Mouse (Mus musculus) forebrain, embryonic 14.5 days (tissue): Measurements from ENCODE around the gene Nnat. TPM values are rescaled to one million over a fixed set of nuclear protein-coding genes. Genes with fewer than 3 reads are reported as not detected.

Experiments
- ATAC-seq: fragments of 200-750 bp; cut with Nextera tagmentation; 2 replicates; pipeline ENCODE4 v1.8.0; 2017; ENCODE audit warnings: mild to moderate bottlenecking, moderate library complexity
- DNase-seq: peaks from one replicate; pipeline ENCODE4 v3.0.0-alpha.2; 2015; ENCODE audit warnings: low spot score
- H3K27ac ChIP-seq: fragments of 300-500 bp; sonication (generic); 2 replicates; pipeline ENCODE4 v1.5.1; 2014; ENCODE audit warnings: low read depth, mild to moderate bottlenecking, control low read depth, low read length, moderate library complexity
- H3K27me3 ChIP-seq: fragments of 300-500 bp; sonication (generic); replicated peaks from 2 replicates; pipeline ENCODE4 v1.6.1; 2014; ENCODE audit warnings: low read length, control low read depth, mixed read lengths; ENCODE audit not compliant: control insufficient read depth, insufficient read depth
- H3K36me3 ChIP-seq: fragments of 300-500 bp; sonication (generic); 2 replicates; pipeline ENCODE4 v1.6.1; 2014; ENCODE audit warnings: low read length, control low read depth; ENCODE audit not compliant: control insufficient read depth, insufficient read depth
- H3K4me1 ChIP-seq: fragments of 300-500 bp; sonication (generic); 2 replicates; pipeline ENCODE4 v1.6.1; 2014; ENCODE audit warnings: antibody characterized with exemption, low read length, control low read depth; ENCODE audit not compliant: control insufficient read depth, insufficient read depth
- H3K4me2 ChIP-seq: fragments of 300-500 bp; sonication (generic); 2 replicates; pipeline ENCODE4 v1.6.1; 2014; ENCODE audit warnings: mild to moderate bottlenecking, control low read depth, low read length
- H3K4me3 ChIP-seq: fragments of 300-500 bp; sonication (generic); 2 replicates; pipeline ENCODE4 v1.5.1; 2014; ENCODE audit warnings: low read depth, low read length, control low read depth
- H3K9ac ChIP-seq: fragments of 300-500 bp; sonication (generic); 2 replicates; pipeline ENCODE4 v1.6.1; 2014; ENCODE audit warnings: mild to moderate bottlenecking, low read length, control low read depth, moderate library complexity
- H3K9me3 ChIP-seq: fragments of 300-500 bp; sonication (generic); replicated peaks from 2 replicates; pipeline ENCODE4 v1.6.1; 2016; ENCODE audit warnings: low read length, control low read depth, mixed read lengths; ENCODE audit not compliant: control insufficient read depth
- WGBS: fragments of 180-500 bp; shearing (Covaris S2); extraction: QIAGEN DNeasy Blood & Tissue Kit; methylation state at CpG from one replicate; pipeline ENCODE4 v1.1.7; 2014; 5-methylcytosine and 5-hydroxymethylcytosine counted together
- polyA plus RNA-seq: library from polyadenylated mRNA; unstranded; fragments of >200 nt; fragmentation: Nextera tagmentation; extraction: Ambion mirVana; gene quantifications from 2 replicates; pipeline ENCODE4 v1.2.1, GENCODE M21; 2014

The Nnat gene
- polyA plus RNA-seq, 1 experiment from 2014 or later: 7,102 TPM

DNA sequence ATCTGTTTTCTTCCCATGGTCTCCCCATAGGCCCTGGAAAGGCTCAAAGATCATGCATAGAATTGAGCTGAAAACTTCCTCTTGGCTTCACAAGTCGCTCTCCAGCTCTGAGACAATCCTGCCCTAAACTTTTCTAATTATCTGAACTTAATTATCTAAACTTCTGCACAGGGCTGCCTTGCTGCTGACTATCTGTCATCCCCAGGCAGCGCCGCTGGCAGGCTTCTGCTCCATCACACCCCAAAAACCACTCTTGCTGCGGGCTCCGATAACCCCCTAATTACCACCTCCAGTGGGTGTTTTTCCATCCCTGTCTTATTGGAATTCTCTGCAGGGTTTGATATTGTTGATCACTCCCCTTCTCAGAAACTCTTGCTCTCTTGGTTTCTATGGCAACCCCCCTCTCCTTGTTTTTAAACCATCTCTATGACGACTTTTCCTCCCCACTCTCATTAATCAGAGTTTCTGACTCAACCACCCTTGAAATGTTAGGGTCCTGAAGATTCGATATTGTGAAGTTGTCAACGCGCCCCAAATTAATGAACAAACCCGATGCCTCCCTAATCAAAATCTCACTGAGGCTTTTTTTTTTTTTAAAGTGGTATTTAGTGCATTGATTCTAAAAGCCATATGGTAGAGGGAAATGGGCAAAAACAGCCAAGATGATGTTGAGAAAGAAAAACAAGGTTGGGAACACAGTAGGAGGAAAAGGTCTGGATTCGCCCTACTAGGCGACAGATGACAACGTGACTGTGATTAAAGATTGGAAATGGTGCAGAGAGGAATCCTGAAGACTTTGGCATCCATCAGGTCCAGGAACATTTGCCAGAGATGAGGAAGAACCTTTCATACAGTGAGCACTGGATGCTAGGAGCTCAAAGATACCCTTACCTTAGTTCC lies 29.6 kb upstream of the Nnat start:
- Histone ChIP-seq H3K27me3 (no peaks in the 10 kb centered on the region), H3K4me1 (peaks cover 35% of the 10 kb centered on the region), H3K9ac (no peak overlapping the region), H3K27ac (peak overlapping the region; percentile 71; the same call in 1 of the 2 replicates), H3K4me3 (no peak overlapping the region), H3K36me3 (no peaks in the 10 kb centered on the region), H3K9me3 (no peaks in the 10 kb centered on the region), H3K4me2 (no peak overlapping the region)
- 30% methylated on average over 13 of the region's 13 CpGs for WGBS
- 0 out of 2 replicates have a peak, but pooled peaks have one; percentile 24 for ATAC-seq
- DNase-seq: peak; percentile 77

DNA sequence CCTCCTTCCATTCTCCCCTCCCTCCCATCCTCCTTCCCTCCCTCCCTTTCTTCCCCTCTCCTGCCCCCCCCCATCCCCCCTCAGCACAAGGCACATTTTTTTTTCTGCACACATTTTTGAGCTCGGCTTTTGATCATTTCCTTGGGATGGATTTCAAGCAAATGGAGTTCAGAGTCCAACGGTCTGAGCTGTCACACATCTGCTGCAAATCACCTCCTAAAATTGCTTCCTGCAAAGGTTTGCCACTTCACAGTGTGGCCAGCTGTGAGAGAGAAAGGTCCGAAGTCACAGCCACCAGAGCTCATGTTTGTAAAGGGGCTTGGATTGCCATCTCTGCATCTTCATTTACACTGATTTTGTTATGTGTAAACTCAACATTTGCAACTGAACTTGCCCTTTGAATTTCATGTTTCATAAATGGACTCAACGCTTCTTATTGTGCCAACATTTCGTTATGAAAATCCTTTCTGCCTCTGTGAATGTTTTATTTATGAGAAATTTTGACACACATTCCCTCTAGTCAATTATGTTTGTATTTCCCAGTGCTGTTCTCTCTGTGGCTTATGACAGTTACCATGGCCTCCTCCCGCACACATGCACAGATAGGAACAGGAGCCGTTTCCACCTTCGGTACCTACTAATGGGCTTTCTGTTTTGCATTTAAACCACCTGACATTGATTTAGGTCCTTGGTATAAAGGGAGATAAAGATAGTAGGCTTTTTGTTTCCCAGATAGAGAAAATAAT lies 28.0 kb upstream of the Nnat start:
- peaks cover 36% of the 10 kb centered on the region for H3K4me1 ChIP-seq
- peak overlapping the region; percentile 61 for H3K27ac ChIP-seq
- H3K4me2 ChIP-seq: no peak overlapping the region
- H3K4me3 ChIP-seq: no peak overlapping the region
- H3K27me3 ChIP-seq: no peaks in the 10 kb centered on the region
- ATAC-seq (no peak), DNase-seq (peak; percentile 22)
- H3K9ac ChIP-seq: no peak overlapping the region
- no peaks in the 10 kb centered on the region for H3K9me3 ChIP-seq
- no peaks in the 10 kb centered on the region for H3K36me3 ChIP-seq
- 52% methylated on average over 8 of the region's 8 CpGs for WGBS

DNA sequence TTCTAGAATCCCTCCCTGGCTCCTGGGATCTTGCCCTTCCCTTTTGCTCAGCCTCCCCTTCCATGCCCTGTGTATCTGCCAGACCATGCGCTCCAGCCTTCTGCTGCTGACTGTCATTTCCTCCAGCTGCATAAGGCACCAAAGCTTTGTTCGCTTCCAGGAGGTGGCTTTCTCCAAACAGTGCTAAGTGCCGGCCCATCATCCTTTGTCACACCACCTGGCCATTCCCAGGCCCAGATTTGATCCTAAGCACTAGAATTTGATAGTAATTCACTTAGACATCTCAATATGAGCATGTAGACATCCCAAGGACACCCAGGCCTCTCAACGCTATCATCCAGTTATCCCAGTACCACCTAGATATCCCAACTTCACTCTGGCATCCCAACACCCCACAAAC lies 25.7 kb upstream of the Nnat start:
- H3K4me1 ChIP-seq: peaks cover 42% of the 10 kb centered on the region
- no peak overlapping the region for H3K4me3 ChIP-seq
- H3K27me3 ChIP-seq: no peaks in the 10 kb centered on the region
- H3K4me2 ChIP-seq: no peak overlapping the region
- WGBS: 69% methylated on average over 4 of the region's 4 CpGs
- H3K36me3 ChIP-seq: no peaks in the 10 kb centered on the region
- no peak overlapping the region for H3K27ac ChIP-seq
- DNase-seq (no peak), ATAC-seq (no peak)
- no peak overlapping the region for H3K9ac ChIP-seq
- no peaks in the 10 kb centered on the region for H3K9me3 ChIP-seq

DNA sequence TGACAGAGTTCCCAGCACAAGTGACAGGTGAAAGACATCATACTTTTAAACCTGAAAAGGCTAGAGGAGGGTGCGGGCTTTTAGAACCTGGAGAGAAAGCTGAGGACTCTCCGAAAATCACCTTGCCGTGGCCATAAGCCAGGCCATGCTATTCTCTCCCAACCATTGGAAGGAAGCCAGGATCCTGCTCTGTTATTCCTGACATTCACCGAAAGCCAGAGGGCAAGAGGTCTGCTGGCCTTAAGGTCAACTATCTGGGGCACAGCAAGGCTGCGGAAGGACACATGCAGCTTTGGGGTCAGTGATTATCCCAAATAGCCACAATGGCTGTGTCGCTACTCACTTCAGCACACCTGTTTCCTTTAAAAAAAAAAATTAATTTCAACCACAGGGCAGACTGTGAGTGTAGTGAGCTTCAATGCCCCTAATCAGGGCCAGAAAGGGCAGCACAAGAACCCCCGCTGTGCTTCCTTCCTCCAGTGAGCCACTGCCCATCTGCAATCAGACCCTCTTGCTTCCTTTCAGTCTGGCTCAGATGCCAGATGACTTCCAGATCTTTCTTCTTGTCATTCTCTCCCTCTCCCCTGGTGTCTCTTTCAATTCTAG lies 23.3 kb upstream of the Nnat start:
- ATAC-seq (no peak), DNase-seq (peak; percentile 41)
- no peaks in the 10 kb centered on the region for H3K9me3 ChIP-seq
- WGBS: 62% methylated on average over 7 of the region's 7 CpGs
- no peaks in the 10 kb centered on the region for H3K27me3 ChIP-seq
- no peak overlapping the region for H3K4me2 ChIP-seq
- no peak overlapping the region for H3K4me3 ChIP-seq
- no peaks in the 10 kb centered on the region for H3K36me3 ChIP-seq
- H3K4me1 ChIP-seq: peaks cover 44% of the 10 kb centered on the region
- H3K9ac ChIP-seq: no peak overlapping the region
- peak overlapping the region; percentile 76 for H3K27ac ChIP-seq

DNA sequence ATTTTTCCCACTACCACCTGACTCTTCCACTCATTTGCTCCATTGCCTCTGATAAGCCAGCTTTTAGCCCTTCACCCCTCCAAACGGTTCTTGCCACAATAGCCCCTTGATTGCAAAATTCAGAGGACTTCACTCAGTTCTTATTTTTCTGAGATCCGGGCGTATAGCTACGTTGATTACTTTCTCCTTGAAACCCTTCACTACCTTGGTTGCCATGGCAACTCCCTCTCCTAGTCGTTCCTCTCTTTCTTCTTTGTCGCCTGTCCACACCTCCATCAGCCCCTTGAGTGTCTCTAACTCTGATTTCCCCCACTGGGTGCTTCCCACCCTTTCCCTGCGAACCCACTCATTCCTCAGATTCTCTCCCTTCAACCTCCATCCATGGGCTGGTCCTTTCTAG lies 22.8 kb upstream of the Nnat start:
- peak; percentile 38 for ATAC-seq

DNA sequence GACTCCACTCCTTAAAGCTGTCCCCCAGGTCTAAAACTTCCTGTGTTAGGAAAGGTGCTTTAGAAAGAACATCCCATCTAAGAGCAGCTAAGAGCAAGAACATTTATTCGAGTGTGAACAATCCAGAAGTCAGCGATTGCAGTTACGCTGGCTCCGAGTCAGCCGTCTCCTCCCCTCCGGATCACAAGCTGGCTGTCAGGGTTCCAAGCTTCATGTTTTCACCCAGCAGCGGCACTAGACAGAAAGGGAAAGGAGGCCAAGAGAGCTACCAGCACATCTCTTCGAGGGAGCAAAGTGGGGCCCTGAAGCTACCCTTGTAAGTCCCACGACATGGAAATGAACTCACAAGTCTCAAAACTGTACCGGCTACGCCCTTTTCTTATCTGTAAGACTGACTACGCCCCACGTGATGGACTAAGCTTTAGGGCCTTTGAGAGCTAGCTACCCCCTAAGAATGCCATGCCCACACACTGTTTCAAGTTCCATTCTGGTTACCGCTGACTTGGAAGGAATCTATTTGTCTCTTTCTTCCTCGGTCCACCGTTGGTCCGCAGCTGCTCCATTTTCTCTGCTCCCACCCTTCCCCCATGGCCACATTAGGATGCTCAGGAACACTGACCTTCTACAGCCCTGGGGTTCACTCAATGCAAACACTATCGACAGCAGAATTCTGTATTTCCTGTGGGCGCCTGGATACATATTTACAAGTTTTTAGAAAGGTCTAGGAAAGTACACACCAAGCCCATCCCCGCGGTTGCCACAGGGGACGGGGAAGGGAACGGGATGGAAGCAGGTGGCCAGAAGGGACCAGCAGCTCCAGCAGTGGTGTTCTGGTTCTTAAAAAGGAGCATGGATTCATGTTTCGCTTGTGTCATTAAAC lies 19.6 kb upstream of the Nnat start:
- no peak overlapping the region for H3K4me3 ChIP-seq
- DNase-seq (peak; percentile 79), ATAC-seq (peak; percentile 5)
- peak overlapping the region; percentile 38 for H3K9ac ChIP-seq
- peak overlapping the region; percentile 79 for H3K27ac ChIP-seq
- peaks cover 4% of the 10 kb centered on the region; the same call in 1 of the 2 replicates for H3K36me3 ChIP-seq
- 22% methylated on average over 24 of the region's 24 CpGs for WGBS
- H3K4me1 ChIP-seq: peaks cover 66% of the 10 kb centered on the region
- H3K4me2 ChIP-seq: peak overlapping the region; percentile 28
- H3K27me3 ChIP-seq: no peaks in the 10 kb centered on the region
- H3K9me3 ChIP-seq: no peaks in the 10 kb centered on the region

More for the DNA sequence above, 22.8 kb upstream of the Nnat start:
- no peak overlapping the region for H3K4me2 ChIP-seq
- no peaks in the 10 kb centered on the region for H3K9me3 ChIP-seq
- DNase-seq: peak; percentile 86
- no peaks in the 10 kb centered on the region for H3K36me3 ChIP-seq
- peaks cover 46% of the 10 kb centered on the region for H3K4me1 ChIP-seq
- no peak overlapping the region for H3K4me3 ChIP-seq
- H3K9ac ChIP-seq: no peak overlapping the region
- 16% methylated on average over 7 of the region's 7 CpGs for WGBS
- H3K27ac ChIP-seq: peak overlapping the region; percentile 76
- H3K27me3 ChIP-seq: no peaks in the 10 kb centered on the region

DNA sequence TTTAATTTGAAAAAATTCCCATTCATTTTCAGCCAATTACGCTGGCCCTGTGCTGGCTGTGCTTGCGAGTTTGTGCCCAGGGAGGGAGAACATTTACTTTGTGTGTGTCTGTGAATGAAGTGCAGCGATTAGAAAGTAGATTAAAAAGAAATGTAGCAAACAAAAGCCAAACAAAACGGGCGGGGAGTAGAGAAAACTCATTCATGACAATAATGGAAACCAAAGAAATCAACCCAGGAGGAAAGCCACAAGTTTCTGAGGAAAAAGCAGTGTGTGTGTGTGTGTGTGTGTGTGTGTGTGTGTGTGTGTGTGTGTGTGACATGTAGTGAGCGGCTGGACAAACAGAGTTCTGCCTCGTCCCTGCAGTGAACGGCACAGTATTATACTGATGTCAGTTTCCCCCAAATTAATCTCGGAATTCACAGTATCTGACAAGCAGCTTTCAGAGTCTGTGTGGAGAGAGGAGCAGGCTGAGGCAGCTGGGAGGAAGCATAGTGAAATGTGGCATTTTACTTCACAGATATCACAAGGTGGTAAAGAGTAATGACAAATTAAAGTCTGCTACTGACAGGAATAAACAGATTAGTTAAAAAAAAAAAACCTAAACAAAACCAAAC lies 18.8 kb upstream of the Nnat start:
- H3K4me3 ChIP-seq: no peak overlapping the region
- no peaks in the 10 kb centered on the region for H3K27me3 ChIP-seq
- H3K27ac ChIP-seq: peak overlapping the region; percentile 79
- H3K9me3 ChIP-seq: no peaks in the 10 kb centered on the region
- WGBS: 3% methylated on average over 9 of the region's 9 CpGs
- H3K4me1 ChIP-seq: peaks cover 73% of the 10 kb centered on the region
- H3K9ac ChIP-seq: peak overlapping the region; percentile 45
- peak; percentile 78 for DNase-seq
- peaks cover 4% of the 10 kb centered on the region; the same call in 1 of the 2 replicates for H3K36me3 ChIP-seq
- peak overlapping the region; percentile 28 for H3K4me2 ChIP-seq
- peak; percentile 52 for ATAC-seq

DNA sequence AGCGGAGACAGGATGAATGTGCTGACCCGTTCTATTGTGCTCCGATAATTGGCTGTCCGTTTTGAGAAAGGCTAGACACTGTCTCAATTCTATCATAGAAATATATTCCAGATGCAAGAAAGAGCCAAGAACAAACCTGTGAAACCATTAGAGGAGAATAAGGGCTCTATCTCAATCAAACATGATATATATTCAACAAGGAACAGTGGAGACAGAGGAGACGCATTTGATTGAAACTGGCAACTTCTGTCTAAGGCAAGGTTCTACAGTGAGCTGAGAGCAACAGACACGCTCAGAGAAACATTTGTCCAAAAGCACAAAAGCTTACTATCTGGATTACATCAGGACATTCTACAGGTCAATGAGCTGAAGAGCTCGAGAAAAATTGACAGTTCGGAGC lies 18.2 kb upstream of the Nnat start:
- H3K9me3 ChIP-seq: no peaks in the 10 kb centered on the region
- H3K9ac ChIP-seq: peak overlapping the region; percentile 45; the same call in 1 of the 2 replicates
- peaks cover 4% of the 10 kb centered on the region; the same call in 1 of the 2 replicates for H3K36me3 ChIP-seq
- DNase-seq: no peak
- peak overlapping the region; percentile 79; the same call in 1 of the 2 replicates for H3K27ac ChIP-seq
- peak overlapping the region; percentile 28; the same call in 1 of the 2 replicates for H3K4me2 ChIP-seq
- H3K4me3 ChIP-seq: no peak overlapping the region
- 14% methylated on average over 8 of the region's 8 CpGs for WGBS
- ATAC-seq: no peak
- H3K4me1 ChIP-seq: peaks cover 73% of the 10 kb centered on the region
- H3K27me3 ChIP-seq: no peaks in the 10 kb centered on the region
